Mouse (Mus musculus) embryonic facial prominence, embryonic 13.5 days (tissue): Measurements from ENCODE around the gene Fer. TPM values are rescaled to one million over a fixed set of nuclear protein-coding genes. Genes with fewer than 3 reads are reported as not detected.
A peak's percentile ranks its signal among the peaks of the same experiment; 100 is the strongest.

Experiments
- ATAC-seq: fragments of 200-750 bp; cut with Nextera tagmentation; 2 replicates; pipeline ENCODE4 v1.8.0; 2017; ENCODE audit warnings: low read depth; ENCODE audit not compliant: insufficient number of reproducible peaks, insufficient read depth, low FRiP score, low TSS enrichment
- H3K27ac ChIP-seq: fragments of 300-500 bp; sonication (generic); 2 replicates; pipeline ENCODE4 v1.5.1; 2015; ENCODE audit warnings: moderate library complexity, mild to moderate bottlenecking, inconsistent platforms
- H3K27me3 ChIP-seq: fragments of 300-500 bp; sonication (generic); 2 replicates; pipeline ENCODE4 v1.6.1; 2015; ENCODE audit warnings: mild to moderate bottlenecking, inconsistent platforms
- H3K36me3 ChIP-seq: fragments of 300-500 bp; sonication (generic); 2 replicates; pipeline ENCODE4 v1.6.1; 2015; ENCODE audit warnings: mild to moderate bottlenecking, inconsistent platforms
- H3K4me1 ChIP-seq: fragments of 300-500 bp; sonication (generic); 2 replicates; pipeline ENCODE4 v1.6.1; 2015; ENCODE audit warnings: inconsistent platforms
- H3K4me2 ChIP-seq: fragments of 300-500 bp; sonication (generic); 2 replicates; pipeline ENCODE4 v1.6.1; 2015; ENCODE audit warnings: moderate library complexity, mild to moderate bottlenecking, inconsistent platforms
- H3K4me3 ChIP-seq: fragments of 300-500 bp; sonication (generic); 2 replicates; pipeline ENCODE4 v1.5.1; 2015; ENCODE audit warnings: mild to moderate bottlenecking, inconsistent platforms
- H3K9ac ChIP-seq: fragments of 300-500 bp; sonication (generic); 2 replicates; pipeline ENCODE4 v1.6.1; 2015; ENCODE audit warnings: mild to moderate bottlenecking, inconsistent platforms
- H3K9me3 ChIP-seq: fragments of 300-500 bp; sonication (generic); 2 replicates; pipeline ENCODE4 v1.6.1; 2016; ENCODE audit warnings: inconsistent platforms
- WGBS: fragments of 180-500 bp; shearing (Covaris S2); methylation state at CpG from one replicate; pipeline ENCODE4 v1.1.7; 2015; ENCODE audit warnings: mixed read lengths; 5-methylcytosine and 5-hydroxymethylcytosine counted together
- polyA plus RNA-seq: library from polyadenylated mRNA; unstranded; fragments of >200 nt; fragmentation: Nextera tagmentation; extraction: Ambion mirVana; gene quantifications from 2 replicates; pipeline ENCODE4 v1.2.1, GENCODE M21; 2015

Gene Fer
- polyA plus RNA-seq, 1 experiment from 2014 or later, result 33.4 TPM

- Histone ChIP-seq H3K27ac (no peak overlapping the region), H3K4me1 (no peaks in the 10 kb centered on the region), H3K36me3 (0 out of 2 replicates have a peak, but pooled peaks cover 5% of the 10 kb centered on the region), H3K27me3 (no peaks in the 10 kb centered on the region), H3K9me3 (no peaks in the 10 kb centered on the region), H3K9ac (no peak overlapping the region), H3K4me2 (no peak overlapping the region), H3K4me3 (no peak overlapping the region)
- WGBS, result 79% methylated on average over 4 of the region's 4 CpGs
- no peak for ATAC-seq
These were observed 116.1 kb downstream of the Fer start for GRCm38 (mm10) chr17:63978794-63979571.

- H3K9ac ChIP-seq, result no peak overlapping the region
- no peaks in the 10 kb centered on the region for H3K9me3 ChIP-seq
- WGBS, result 86% methylated on average over 3 of the region's 3 CpGs
- no peaks in the 10 kb centered on the region for H3K27me3 ChIP-seq
- no peaks in the 10 kb centered on the region for H3K4me1 ChIP-seq
- no peak for ATAC-seq
- H3K4me2 ChIP-seq, result no peak overlapping the region
- H3K27ac ChIP-seq, result no peak overlapping the region
- H3K4me3 ChIP-seq, result no peak overlapping the region
- H3K36me3 ChIP-seq, result no peaks in the 10 kb centered on the region
These were observed 117.3 kb downstream of the Fer start for GRCm38 (mm10) chr17:63980167-63980566.

- Histone ChIP-seq H3K36me3 (peaks cover 3% of the 10 kb centered on the region; the same call in 1 of the 2 replicates), H3K27ac (no peak overlapping the region), H3K4me2 (no peak overlapping the region), H3K27me3 (no peaks in the 10 kb centered on the region), H3K9me3 (no peaks in the 10 kb centered on the region), H3K4me1 (no peaks in the 10 kb centered on the region), H3K4me3 (no peak overlapping the region), H3K9ac (no peak overlapping the region)
- no peak for ATAC-seq
- WGBS, result 85% methylated on average over 2 of the region's 2 CpGs
These were observed 125.8 kb downstream of the Fer start for GRCm38 (mm10) chr17:63988710-63989109.

- Histone ChIP-seq H3K27me3 (no peaks in the 10 kb centered on the region), H3K4me1 (no peaks in the 10 kb centered on the region), H3K9ac (no peak overlapping the region), H3K4me2 (no peak overlapping the region), H3K36me3 (peaks cover 3% of the 10 kb centered on the region; the same call in 1 of the 2 replicates), H3K27ac (no peak overlapping the region), H3K4me3 (no peak overlapping the region), H3K9me3 (no peaks in the 10 kb centered on the region)
- no peak for ATAC-seq
- WGBS, result 93% methylated on average over 3 of the region's 3 CpGs
These were observed 128.3 kb downstream of the Fer start for GRCm38 (mm10) chr17:63991160-63991559.

GRCm38 (mm10) chr17:63995921-63996320 is 133.1 kb downstream of the Fer start:
- Histone ChIP-seq H3K4me2 (no peak overlapping the region), H3K4me3 (no peak overlapping the region), H3K9me3 (no peaks in the 10 kb centered on the region), H3K36me3 (peaks cover 3% of the 10 kb centered on the region; the same call in 1 of the 2 replicates), H3K9ac (no peak overlapping the region), H3K27me3 (no peaks in the 10 kb centered on the region), H3K27ac (no peak overlapping the region), H3K4me1 (no peaks in the 10 kb centered on the region)
- no peak for ATAC-seq
- WGBS, result 97% methylated on average over 1 of the region's 1 CpGs

- no peaks in the 10 kb centered on the region for H3K9me3 ChIP-seq
- 84% methylated on average over 6 of the region's 6 CpGs for WGBS
- no peak overlapping the region for H3K4me2 ChIP-seq
- no peak for ATAC-seq
- H3K4me3 ChIP-seq, result no peak overlapping the region
- no peak overlapping the region for H3K9ac ChIP-seq
- no peaks in the 10 kb centered on the region for H3K27me3 ChIP-seq
- H3K36me3 ChIP-seq, result no peaks in the 10 kb centered on the region
- H3K4me1 ChIP-seq, result no peaks in the 10 kb centered on the region
- no peak overlapping the region for H3K27ac ChIP-seq
These were observed 134.8 kb downstream of the Fer start for GRCm38 (mm10) chr17:63997643-63998042.

- H3K9ac ChIP-seq, result no peak overlapping the region
- H3K36me3 ChIP-seq, result no peaks in the 10 kb centered on the region
- no peak overlapping the region for H3K4me3 ChIP-seq
- 70% methylated on average over 13 of the region's 13 CpGs for WGBS
- ATAC-seq, result 0 out of 2 replicates have a peak, but pooled peaks have one; percentile 48
- no peak overlapping the region for H3K4me2 ChIP-seq
- H3K27me3 ChIP-seq, result no peaks in the 10 kb centered on the region
- no peaks in the 10 kb centered on the region for H3K9me3 ChIP-seq
- no peaks in the 10 kb centered on the region for H3K4me1 ChIP-seq
- no peak overlapping the region for H3K27ac ChIP-seq
These were observed 140.6 kb downstream of the Fer start for GRCm38 (mm10) chr17:64003444-64003843.

- no peaks in the 10 kb centered on the region for H3K36me3 ChIP-seq
- H3K4me2 ChIP-seq, result no peak overlapping the region
- H3K4me3 ChIP-seq, result no peak overlapping the region
- WGBS, result 78% methylated on average over 4 of the region's 4 CpGs
- no peaks in the 10 kb centered on the region for H3K27me3 ChIP-seq
- H3K27ac ChIP-seq, result no peak overlapping the region
- H3K9me3 ChIP-seq, result no peaks in the 10 kb centered on the region
- H3K4me1 ChIP-seq, result no peaks in the 10 kb centered on the region
- ATAC-seq, result no peak
- no peak overlapping the region for H3K9ac ChIP-seq
These were observed 142.8 kb downstream of the Fer start for GRCm38 (mm10) chr17:64005575-64006249.

- no peak overlapping the region for H3K9ac ChIP-seq
- no peaks in the 10 kb centered on the region for H3K36me3 ChIP-seq
- no peaks in the 10 kb centered on the region for H3K9me3 ChIP-seq
- 84% methylated on average over 4 of the region's 4 CpGs for WGBS
- no peak overlapping the region for H3K4me3 ChIP-seq
- no peak overlapping the region for H3K27ac ChIP-seq
- H3K4me2 ChIP-seq, result no peak overlapping the region
- H3K27me3 ChIP-seq, result no peaks in the 10 kb centered on the region
- no peak for ATAC-seq
- peaks cover 4% of the 10 kb centered on the region; the same call in 1 of the 2 replicates for H3K4me1 ChIP-seq
These were observed 153.7 kb downstream of the Fer start for GRCm38 (mm10) chr17:64016606-64017005.

- Histone ChIP-seq H3K4me3 (no peak overlapping the region), H3K4me2 (no peak overlapping the region), H3K9me3 (no peaks in the 10 kb centered on the region), H3K9ac (no peak overlapping the region), H3K36me3 (no peaks in the 10 kb centered on the region), H3K27ac (no peak overlapping the region), H3K4me1 (peaks cover 4% of the 10 kb centered on the region; the same call in 1 of the 2 replicates), H3K27me3 (no peaks in the 10 kb centered on the region)
- 88% methylated on average over 6 of the region's 6 CpGs for whole genome bisulfite sequencing
- no peak for ATAC-seq
These were observed 155.4 kb downstream of the Fer start for GRCm38 (mm10) chr17:64018240-64018639.

- H3K27ac ChIP-seq, result no peak overlapping the region
- H3K27me3 ChIP-seq, result no peaks in the 10 kb centered on the region
- WGBS, result 92% methylated on average over 3 of the region's 3 CpGs
- H3K4me1 ChIP-seq, result peaks cover 4% of the 10 kb centered on the region; the same call in 1 of the 2 replicates
- ATAC-seq, result no peak
- H3K9me3 ChIP-seq, result no peaks in the 10 kb centered on the region
- no peaks in the 10 kb centered on the region for H3K36me3 ChIP-seq
- no peak overlapping the region for H3K4me2 ChIP-seq
- H3K9ac ChIP-seq, result no peak overlapping the region
- H3K4me3 ChIP-seq, result no peak overlapping the region
These were observed 156.0 kb downstream of the Fer start for GRCm38 (mm10) chr17:64018870-64019269.

- no peak for ATAC-seq
- H3K4me3 ChIP-seq, result no peak overlapping the region
- 65% methylated on average over 5 of the region's 5 CpGs for WGBS
- H3K27ac ChIP-seq, result no peak overlapping the region
- peaks cover 4% of the 10 kb centered on the region; the same call in 1 of the 2 replicates for H3K4me1 ChIP-seq
- no peaks in the 10 kb centered on the region for H3K36me3 ChIP-seq
- no peak overlapping the region for H3K9ac ChIP-seq
- H3K27me3 ChIP-seq, result no peaks in the 10 kb centered on the region
- no peaks in the 10 kb centered on the region for H3K9me3 ChIP-seq
- H3K4me2 ChIP-seq, result no peak overlapping the region
These were observed 156.8 kb downstream of the Fer start for GRCm38 (mm10) chr17:64019646-64020045.
